Mouse (Mus musculus) MEL-GATA-1-ER (cell line): Measurements from ENCODE around the gene Eef2k.

Experiments used
- DNase-seq: peaks from one replicate; pipeline ENCODE4 v3.0.0-alpha.2; 2012; ENCODE audit warnings: low read depth; ENCODE audit errors: extremely low read depth

Eef2k gene

DNA sequence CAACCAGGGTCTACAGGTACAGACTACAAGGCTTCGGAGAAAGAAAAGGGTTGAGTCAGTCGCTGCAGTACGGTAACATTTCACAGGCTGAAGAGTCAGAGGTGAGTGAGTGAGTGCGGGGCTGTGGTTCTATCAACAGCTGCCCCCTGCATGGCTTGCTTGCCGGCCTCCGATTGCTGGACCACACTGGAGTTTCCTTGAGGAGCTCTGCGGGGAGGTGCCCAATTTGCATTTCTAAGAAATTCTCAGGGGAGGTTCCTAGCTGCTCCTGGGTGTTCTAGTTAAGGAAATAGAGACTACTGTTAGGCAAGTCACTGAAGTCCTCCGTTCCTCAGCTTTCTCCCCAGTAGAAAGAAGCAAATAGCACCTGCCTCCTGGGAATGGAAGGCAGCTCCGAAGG lies 2.1 kb downstream of the Eef2k start:
- no peak for DNase-seq

GRCm38 (mm10) chr7:120848831-120849512 lies 6.3 kb downstream of the Eef2k start:
- DNase-seq: no peak

- DNase-seq: no peak
Measured at GRCm38 (mm10) chr7:120850165-120850564, 7.5 kb downstream of the Eef2k start.

DNA sequence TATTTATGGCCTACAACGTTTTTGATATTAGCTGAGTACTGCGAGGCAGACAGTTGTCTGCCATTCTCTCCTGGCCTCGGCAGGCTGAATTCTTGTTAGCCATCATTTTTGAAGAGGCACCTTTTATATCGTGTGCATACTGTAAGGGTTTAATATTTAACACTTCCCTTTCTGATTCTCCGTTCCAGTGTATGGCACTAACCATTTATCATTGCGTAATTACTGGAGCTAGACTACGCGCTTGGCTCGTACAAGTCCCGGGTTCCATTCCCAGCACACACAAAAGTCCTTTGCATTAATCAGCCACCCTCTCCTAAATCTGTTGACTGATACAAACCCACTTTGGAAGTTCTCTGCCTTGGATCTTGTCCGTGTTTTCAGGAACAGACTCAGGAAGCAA lies 17.2 kb downstream of the Eef2k start:
- DNase-seq: no peak

- peak; percentile 23 for DNase-seq
Measured at GRCm38 (mm10) chr7:120860799-120861487, 18.3 kb downstream of the Eef2k start.

DNA sequence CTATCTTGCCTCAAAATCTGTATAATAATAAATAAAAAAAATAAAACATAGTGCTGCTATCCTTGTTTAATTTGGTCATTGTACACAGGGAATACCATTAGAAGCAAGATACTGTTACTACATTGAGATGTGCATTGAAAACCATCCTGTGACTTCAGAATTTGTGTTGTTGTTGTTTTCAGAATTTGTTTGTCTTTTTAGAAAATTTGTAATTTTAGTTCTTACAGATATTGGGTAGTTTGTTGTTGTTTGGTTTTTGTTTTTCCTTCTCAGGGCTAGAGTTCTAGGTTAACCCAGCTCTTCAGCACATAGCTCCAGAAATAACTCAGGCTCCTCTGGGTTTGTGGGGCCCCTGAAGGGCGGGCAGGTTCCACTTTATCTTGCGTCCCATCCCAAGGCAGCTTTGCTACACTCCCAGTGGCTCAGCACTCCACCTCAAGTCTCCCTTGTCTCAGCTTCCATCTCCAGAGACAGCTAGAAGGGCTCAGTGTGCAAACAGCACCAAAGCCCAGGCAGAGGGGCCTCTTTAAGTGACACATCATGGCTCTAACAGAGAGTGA lies 18.9 kb downstream of the Eef2k start:
- DNase-seq: no peak

- no peak for DNase-seq
Measured at GRCm38 (mm10) chr7:120862196-120862595, 19.6 kb downstream of the Eef2k start.

DNA sequence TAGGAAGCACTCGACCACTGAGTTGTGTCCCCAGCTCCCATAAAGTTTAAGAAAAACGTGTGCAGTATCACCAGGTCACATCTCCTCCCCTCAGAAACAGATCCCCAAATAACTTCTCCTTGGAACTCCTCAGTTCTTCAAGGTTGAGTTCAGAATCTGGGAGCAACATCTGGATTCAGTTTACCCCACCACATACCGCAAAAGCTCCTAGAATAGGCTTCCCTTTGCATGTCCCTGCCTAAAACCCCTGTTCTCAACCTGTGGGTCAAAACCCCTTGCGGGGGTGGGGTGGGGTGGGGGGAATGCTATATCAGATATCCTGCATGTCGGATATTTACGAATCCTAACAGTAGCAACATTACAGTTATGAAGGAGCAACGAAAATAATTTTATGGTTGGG lies 20.0 kb downstream of the Eef2k start:
- no peak for DNase-seq

DNA sequence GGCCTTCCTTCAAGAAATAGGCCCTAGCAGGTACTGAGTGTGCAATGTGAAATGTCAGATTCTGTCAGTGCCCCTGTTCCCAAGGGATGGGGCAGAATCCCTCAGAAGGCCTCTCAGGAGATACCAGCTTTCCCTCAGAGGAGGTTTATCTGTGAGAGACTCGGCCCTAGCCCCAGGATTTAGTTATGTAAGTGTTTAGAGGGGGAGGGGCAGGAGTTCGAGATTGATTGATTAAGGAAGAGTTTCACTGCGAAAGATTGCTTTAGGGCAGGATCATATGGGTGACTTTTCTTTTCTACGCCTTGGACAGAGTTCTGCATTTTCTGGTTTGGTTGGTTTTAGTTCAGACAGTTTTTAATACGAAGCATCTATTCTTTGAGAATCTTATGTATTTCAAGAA lies 20.8 kb downstream of the Eef2k start:
- no peak for DNase-seq

DNA sequence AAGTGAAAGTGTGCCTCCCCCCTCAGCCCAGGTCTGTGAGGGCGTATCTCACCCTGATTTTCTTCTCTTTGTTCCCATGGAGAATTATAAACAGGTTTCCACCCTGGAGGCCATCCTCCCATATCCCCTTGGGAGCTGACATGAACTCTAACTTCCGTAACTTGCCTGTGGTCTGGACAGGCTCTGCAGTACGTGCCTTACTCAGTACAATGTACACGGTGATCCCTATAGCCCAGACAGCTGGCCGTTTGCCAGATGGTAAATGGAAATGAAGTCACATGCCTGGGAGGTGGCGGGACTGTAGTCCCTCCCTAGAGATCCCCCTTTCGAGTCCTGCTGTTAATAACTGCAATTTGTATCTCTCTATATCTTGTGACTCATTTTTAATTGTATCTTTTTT lies 22.5 kb downstream of the Eef2k start:
- peak; percentile 70 for DNase-seq

GRCm38 (mm10) chr7:120865832-120866231 lies 23.2 kb downstream of the Eef2k start:
- DNase-seq: no peak

- no peak for DNase-seq
Measured at GRCm38 (mm10) chr7:120866684-120867083, 24.1 kb downstream of the Eef2k start.

GRCm38 (mm10) chr7:120867720-120868119 lies 25.1 kb downstream of the Eef2k start:
- DNase-seq: no peak

GRCm38 (mm10) chr7:120869883-120870282 lies 27.3 kb downstream of the Eef2k start:
- DNase-seq: no peak

DNA sequence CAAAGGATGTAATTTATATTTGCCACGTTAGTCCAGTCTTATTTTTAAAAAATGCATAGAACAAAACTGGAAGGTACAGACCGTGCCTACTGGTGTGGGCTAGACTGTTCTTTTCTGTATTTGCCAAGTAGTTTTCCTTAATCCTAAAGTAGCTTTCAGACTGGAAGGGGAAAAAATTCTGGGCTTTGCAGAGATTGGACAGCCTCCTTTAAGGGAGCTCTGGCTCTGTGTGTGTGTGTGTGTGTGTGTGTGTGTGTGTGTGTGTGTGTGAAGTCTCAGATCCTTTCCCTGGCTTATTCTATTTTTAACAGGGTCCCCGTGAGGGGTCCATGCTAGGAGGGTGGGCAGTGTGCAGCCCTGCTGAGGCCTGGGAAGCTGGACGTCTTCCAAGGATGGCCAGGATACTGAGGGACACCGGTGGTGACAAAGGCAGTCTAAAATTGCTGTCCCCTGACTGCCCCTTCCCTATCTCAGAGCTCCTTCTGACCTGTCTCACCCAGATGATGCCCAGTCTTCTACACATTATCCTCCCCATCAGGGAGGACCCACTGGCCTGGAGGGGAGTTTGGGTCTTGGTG lies 27.9 kb downstream of the Eef2k start:
- no peak for DNase-seq

DNA sequence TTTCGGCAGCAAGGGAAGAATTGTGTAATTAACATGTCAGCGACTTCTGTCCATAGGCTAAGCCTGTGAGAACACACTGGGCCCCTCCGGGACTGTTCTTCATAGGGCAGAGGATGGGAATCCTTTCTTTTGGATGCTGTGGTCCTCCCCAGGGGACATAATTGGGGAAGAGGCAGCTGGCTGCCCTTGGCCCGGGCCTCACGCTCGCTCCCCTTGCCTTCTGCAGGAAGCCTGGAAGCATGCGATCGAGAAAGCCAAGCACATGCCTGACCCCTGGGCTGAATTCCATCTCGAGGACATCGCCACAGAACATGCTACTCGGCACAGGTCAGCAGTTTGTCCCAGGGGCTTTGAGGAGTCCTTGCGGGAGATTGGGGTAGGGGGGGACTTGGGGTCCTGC lies 30.5 kb downstream of the Eef2k start:
- DNase-seq: no peak

DNA sequence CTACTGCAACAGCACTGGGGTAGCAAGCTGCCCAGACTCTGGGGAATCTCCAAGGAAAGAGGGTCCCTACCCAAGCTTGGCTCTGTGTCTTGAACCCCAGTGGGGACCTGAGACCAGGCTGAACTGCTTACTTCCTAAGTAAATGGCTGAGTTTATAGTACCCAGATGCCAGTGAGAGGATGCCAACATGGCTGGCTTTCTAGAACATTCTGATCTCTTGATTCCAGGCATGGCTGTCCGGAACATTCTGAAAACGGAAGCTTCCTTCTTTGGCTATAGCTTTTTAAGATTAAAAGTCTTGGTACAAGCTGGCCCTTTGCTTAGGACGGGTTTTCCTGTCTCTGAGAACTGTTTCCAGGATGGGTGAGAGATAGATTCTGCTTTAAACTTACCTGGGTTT lies 31.4 kb downstream of the Eef2k start:
- DNase-seq: no peak

- peak; percentile 87 for DNase-seq
Measured at GRCm38 (mm10) chr7:120874764-120875539, 32.3 kb downstream of the Eef2k start.

GRCm38 (mm10) chr7:120875540-120876388 lies 33.1 kb downstream of the Eef2k start:
- no peak for DNase-seq

GRCm38 (mm10) chr7:120878271-120878670 lies 35.6 kb downstream of the Eef2k start:
- DNase-seq: no peak

DNA sequence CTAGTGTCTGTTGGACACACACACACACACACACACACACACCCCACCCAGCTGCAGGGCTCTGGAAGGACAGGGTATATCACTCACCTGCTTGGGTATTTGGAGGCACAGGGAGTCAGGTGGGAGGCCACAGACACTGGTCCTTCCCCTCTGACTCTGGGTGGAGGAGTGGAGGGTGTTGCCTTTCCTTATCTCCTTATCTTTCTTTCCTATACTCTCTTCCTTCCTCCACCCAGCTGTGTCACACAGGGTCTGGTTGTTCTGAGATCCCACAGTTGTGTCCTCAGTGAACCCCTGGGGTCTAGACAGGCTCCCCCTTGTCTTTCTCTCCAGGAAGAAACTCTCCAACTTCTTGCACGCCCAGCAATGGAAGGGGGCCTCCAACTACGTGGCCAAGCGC lies 37.3 kb downstream of the Eef2k start:
- DNase-seq: no peak
